Mouse (Mus musculus) heart, adult 2 months (tissue): ENCODE data around the gene Arhgap30. TPM values are rescaled to one million over a fixed set of nuclear protein-coding genes. Genes with fewer than 3 reads are reported as not detected.

Experiments
- DNase-seq, 2 experiments: peaks; one replicate each; pipeline ENCODE4 v3.0.0; 2021
- H3K27ac ChIP-seq: fragments of 200-600 bp; 2 replicates; pipeline ENCODE4 v1.8.1; 2022
- H3K27me3 ChIP-seq: fragments of 200-500 bp; 2 replicates; pipeline ENCODE4 v1.6.1; 2012; ENCODE audit warnings: mild to moderate bottlenecking, low read length, inconsistent platforms, mixed read lengths; ENCODE audit not compliant: control insufficient read depth, insufficient read depth
- H3K36me3 ChIP-seq: fragments of 200-500 bp; 2 replicates; pipeline ENCODE4 v1.6.1; 2012; ENCODE audit warnings: low read length, inconsistent platforms; ENCODE audit not compliant: control insufficient read depth, insufficient read depth
- H3K4me1 ChIP-seq: fragments of 200-500 bp; 2 replicates; pipeline ENCODE4 v1.6.1; 2011; ENCODE audit warnings: low read length; ENCODE audit not compliant: control insufficient read depth, insufficient read depth
- H3K4me3 ChIP-seq: fragments of 200-600 bp; 2 replicates; pipeline ENCODE4 v1.8.1; 2022
- H3K79me2 ChIP-seq: fragments of 200-500 bp; replicated peaks from 2 replicates; pipeline ENCODE4 v1.6.1; 2012; ENCODE audit warnings: mild to moderate bottlenecking, inconsistent platforms, low read length, moderate library complexity, mixed read lengths; ENCODE audit not compliant: control insufficient read depth, insufficient read depth
- H3K9ac ChIP-seq: fragments of 200-500 bp; 2 replicates; pipeline ENCODE4 v1.6.1; 2012; ENCODE audit warnings: low read depth, mild to moderate bottlenecking, control low read depth, inconsistent platforms, low read length, mixed read lengths
- CTCF ChIP-seq: fragments of 200-600 bp; IDR thresholded peaks from 2 replicates; pipeline ENCODE4 v1.8.1; 2022; ENCODE audit warnings: antibody characterized with exemption, mild to moderate bottlenecking, moderate library complexity
- EP300 ChIP-seq: fragments of 200-500 bp; IDR thresholded peaks from 2 replicates; pipeline ENCODE4 v1.6.1; 2011; ENCODE audit warnings: low read depth, low read length, control low read depth; ENCODE audit not compliant: insufficient read depth
- POLR2A ChIP-seq: fragments of 200-500 bp; IDR thresholded peaks from 2 replicates; pipeline ENCODE4 v1.6.1; 2011; ENCODE audit warnings: mild to moderate bottlenecking, low read depth, low read length, control low read depth; ENCODE audit not compliant: insufficient read depth
- WGBS: fragments of 180-500 bp; shearing (Covaris S2); methylation state at CpG from one replicate; pipeline ENCODE4 v1.1.7; 2018; 5-methylcytosine and 5-hydroxymethylcytosine counted together
- intact Hi-C: fragments of 180-260 bp; cut with DNase I; formaldehyde crosslinking; loops from one replicate; pipeline ENCODE4 v1.15.1; 2025
- polyA plus RNA-seq: library from polyadenylated mRNA; depleted of rRNA; stranded (reverse); fragments of >200 nt; gene quantifications from 2 replicates; pipeline ENCODE4 v1.2.3, GENCODE M21; 2012
- total RNA-seq, 2 experiments: library from RNA; stranded (reverse); gene quantifications; 2 replicates each; pipeline ENCODE4 v1.2.3; 2021

Arhgap30 gene
- total and polyA plus RNA-seq, 3 experiments: 2.3 to 3.2 (median 2.4) TPM

- intact Hi-C loops: loop anchor here (1.0 to 5.0 kb wide), 2 partner anchors 25 to 35 kb away; no protein-coding TSS in a partner anchor
Observed at GRCm38 (mm10) chr1:171437264-171438013, 48.7 kb downstream of the Arhgap30 start, which contains the start of gene F11r. TSS of gene F11r (plus strand) at chr1:171437535.

GRCm38 (mm10) chr1:171438014-171438670, 49.4 kb downstream of the Arhgap30 start:
- intact Hi-C loops: loop anchor here (5.0 kb wide), 1 partner anchor 34 kb away; no protein-coding TSS in a partner anchor
- WGBS: 6% methylated on average over 18 of the region's 18 CpGs
- H3K9ac ChIP-seq: peak overlapping the region; percentile 74
- peak in 1 of 2 experiments; percentile 45 for DNase-seq
- peak overlapping the region; percentile 87 for H3K27ac ChIP-seq
- H3K4me1 ChIP-seq: peaks cover 17% of the 10 kb centered on the region
- peak overlapping the region; percentile 59 for H3K4me3 ChIP-seq
- TF ChIP-seq POLR2A (no peak), EP300 (0 out of 2 replicates have a peak, but pooled peaks have one; percentile 20), CTCF (no peak)
- no peaks in the 10 kb centered on the region; the same call in 1 of the 2 replicates for H3K36me3 ChIP-seq
- no peaks in the 10 kb centered on the region for H3K79me2 ChIP-seq
- no peaks in the 10 kb centered on the region for H3K27me3 ChIP-seq

More at GRCm38 (mm10) chr1:171437264-171438013, 48.7 kb downstream of the Arhgap30 start, which contains the start of gene F11r:
- 2% methylated on average over 46 of the region's 46 CpGs for WGBS
- no peaks in the 10 kb centered on the region for H3K79me2 ChIP-seq
- DNase-seq: peak; percentile 88 to 89
- no peaks in the 10 kb centered on the region; the same call in 1 of the 2 replicates for H3K36me3 ChIP-seq
- peak within 1 kb of the TSS; percentile 74 for H3K9ac ChIP-seq
- H3K4me3 ChIP-seq: peak within 1 kb of the TSS; percentile 59
- peaks cover 15% of the 10 kb centered on the region for H3K4me1 ChIP-seq
- H3K27ac ChIP-seq: peak within 1 kb of the TSS; percentile 87
- no peaks in the 10 kb centered on the region for H3K27me3 ChIP-seq
- TF ChIP-seq EP300 (0 out of 2 replicates have a peak, but pooled peaks have one; percentile 3), CTCF (peak; percentile 54), POLR2A (peak; percentile 95)

GRCm38 (mm10) chr1:171439072-171439471, 50.3 kb downstream of the Arhgap30 start:
- Histone ChIP-seq H3K79me2 (peaks cover 3% of the 10 kb centered on the region), H3K9ac (peak overlapping the region; percentile 11), H3K4me3 (peak overlapping the region; percentile 59), H3K4me1 (peaks cover 19% of the 10 kb centered on the region), H3K27ac (peak overlapping the region; percentile 87), H3K36me3 (no peaks in the 10 kb centered on the region; the same call in 1 of the 2 replicates), H3K27me3 (no peaks in the 10 kb centered on the region)
- DNase-seq: no peak
- TF ChIP-seq CTCF (no peak), POLR2A (no peak), EP300 (no peak)
- intact Hi-C loops: loop anchor here (5.0 kb wide), 1 partner anchor 33 kb away; no protein-coding TSS in a partner anchor
- WGBS: 26% methylated on average over 8 of the region's 8 CpGs

GRCm38 (mm10) chr1:171440025-171440725, 51.4 kb downstream of the Arhgap30 start:
- peak; percentile 77 to 84 for DNase-seq
- peaks cover 3% of the 10 kb centered on the region for H3K79me2 ChIP-seq
- peak overlapping the region; percentile 59 for H3K4me3 ChIP-seq
- WGBS: 9% methylated on average over 9 of the region's 9 CpGs
- H3K27ac ChIP-seq: peak overlapping the region; percentile 87
- H3K27me3 ChIP-seq: no peaks in the 10 kb centered on the region
- peaks cover 19% of the 10 kb centered on the region for H3K4me1 ChIP-seq
- intact Hi-C loops: no loop called here
- TF ChIP-seq POLR2A: peak; percentile 52; the same call in 1 of the 2 replicates
- TF ChIP-seq EP300: 0 out of 2 replicates have a peak, but pooled peaks have one; percentile 44
- peak; percentile 38 for TF ChIP-seq CTCF
- peak overlapping the region; percentile 11 for H3K9ac ChIP-seq
- no peaks in the 10 kb centered on the region; the same call in 1 of the 2 replicates for H3K36me3 ChIP-seq

GRCm38 (mm10) chr1:171441466-171442412, 53.0 kb downstream of the Arhgap30 start:
- Histone ChIP-seq H3K27me3 (no peaks in the 10 kb centered on the region), H3K36me3 (peaks cover 3% of the 10 kb centered on the region), H3K79me2 (peaks cover 5% of the 10 kb centered on the region), H3K27ac (peak overlapping the region; percentile 69), H3K9ac (peak overlapping the region; percentile 17; the same call in 1 of the 2 replicates), H3K4me3 (peak overlapping the region; percentile 17), H3K4me1 (peaks cover 20% of the 10 kb centered on the region)
- WGBS: 33% methylated on average over 7 of the region's 7 CpGs
- TF ChIP-seq CTCF (no peak), POLR2A (0 out of 2 replicates have a peak, but pooled peaks have one; percentile 5)
- intact Hi-C loops: loop anchor here (1.0 kb wide), 1 partner anchor 12 kb away; no protein-coding TSS in a partner anchor
- DNase-seq: no peak
